Mouse (Mus musculus) neural tube, embryonic 11.5 days (tissue): Measurements from ENCODE around the gene Spag17. TPM values are rescaled to one million over a fixed set of nuclear protein-coding genes. Genes with fewer than 3 reads are reported as not detected.
A peak's percentile ranks its signal among the peaks of the same experiment; 100 is the strongest.

Experiments
- ATAC-seq: fragments of 200-750 bp; cut with Nextera tagmentation; 2 replicates; pipeline ENCODE4 v1.8.0; 2017; ENCODE audit warnings: moderate number of reproducible peaks, mild to moderate bottlenecking, moderate TSS enrichment, moderate library complexity; ENCODE audit not compliant: insufficient read depth, low FRiP score, low TSS enrichment
- DNase-seq: peaks from one replicate; pipeline ENCODE4 v3.0.0-alpha.2; 2015; ENCODE audit warnings: low spot score
- H3K27ac ChIP-seq: fragments of 300-500 bp; sonication (generic); 2 replicates; pipeline ENCODE4 v1.5.1; 2014; ENCODE audit warnings: low read depth, mild to moderate bottlenecking, low read length
- H3K27me3 ChIP-seq: fragments of 300-500 bp; sonication (generic); 2 replicates; pipeline ENCODE4 v1.6.1; 2014; ENCODE audit warnings: mild to moderate bottlenecking, low read length, mixed read lengths; ENCODE audit not compliant: control insufficient read depth, insufficient read depth
- H3K36me3 ChIP-seq: fragments of 300-500 bp; sonication (generic); 2 replicates; pipeline ENCODE4 v1.6.1; 2014; ENCODE audit warnings: mild to moderate bottlenecking, low read length, moderate library complexity, mixed read lengths; ENCODE audit not compliant: control insufficient read depth, insufficient read depth
- H3K4me1 ChIP-seq: fragments of 300-500 bp; sonication (generic); 2 replicates; pipeline ENCODE4 v1.6.1; 2014; ENCODE audit warnings: low read length, mixed read lengths; ENCODE audit not compliant: control insufficient read depth, insufficient read depth
- H3K4me2 ChIP-seq: fragments of 300-500 bp; sonication (generic); 2 replicates; pipeline ENCODE4 v1.6.1; 2014; ENCODE audit warnings: low read depth, mild to moderate bottlenecking, moderate library complexity
- H3K4me3 ChIP-seq: fragments of 300-500 bp; sonication (generic); 2 replicates; pipeline ENCODE4 v1.5.1; 2014; ENCODE audit warnings: low read depth, low read length
- H3K9ac ChIP-seq: fragments of 300-500 bp; sonication (generic); 2 replicates; pipeline ENCODE4 v1.6.1; 2014; ENCODE audit warnings: mild to moderate bottlenecking, low read length
- H3K9me3 ChIP-seq: fragments of 300-500 bp; sonication (generic); 2 replicates; pipeline ENCODE4 v1.6.1; 2016; ENCODE audit warnings: low read length; ENCODE audit not compliant: control insufficient read depth
- WGBS: fragments of 180-500 bp; shearing (Covaris S2); extraction: QIAGEN DNeasy Blood & Tissue Kit; methylation state at CpG from one replicate; pipeline ENCODE4 v1.1.7; 2014; 5-methylcytosine and 5-hydroxymethylcytosine counted together
- polyA plus RNA-seq: library from polyadenylated mRNA; unstranded; fragments of >200 nt; fragmentation: Nextera tagmentation; extraction: Ambion mirVana; gene quantifications from 2 replicates; pipeline ENCODE4 v1.2.1, GENCODE M21; 2014

The Spag17 gene
- polyA plus RNA-seq, 1 experiment from 2014 or later = 0.17 TPM

DNA sequence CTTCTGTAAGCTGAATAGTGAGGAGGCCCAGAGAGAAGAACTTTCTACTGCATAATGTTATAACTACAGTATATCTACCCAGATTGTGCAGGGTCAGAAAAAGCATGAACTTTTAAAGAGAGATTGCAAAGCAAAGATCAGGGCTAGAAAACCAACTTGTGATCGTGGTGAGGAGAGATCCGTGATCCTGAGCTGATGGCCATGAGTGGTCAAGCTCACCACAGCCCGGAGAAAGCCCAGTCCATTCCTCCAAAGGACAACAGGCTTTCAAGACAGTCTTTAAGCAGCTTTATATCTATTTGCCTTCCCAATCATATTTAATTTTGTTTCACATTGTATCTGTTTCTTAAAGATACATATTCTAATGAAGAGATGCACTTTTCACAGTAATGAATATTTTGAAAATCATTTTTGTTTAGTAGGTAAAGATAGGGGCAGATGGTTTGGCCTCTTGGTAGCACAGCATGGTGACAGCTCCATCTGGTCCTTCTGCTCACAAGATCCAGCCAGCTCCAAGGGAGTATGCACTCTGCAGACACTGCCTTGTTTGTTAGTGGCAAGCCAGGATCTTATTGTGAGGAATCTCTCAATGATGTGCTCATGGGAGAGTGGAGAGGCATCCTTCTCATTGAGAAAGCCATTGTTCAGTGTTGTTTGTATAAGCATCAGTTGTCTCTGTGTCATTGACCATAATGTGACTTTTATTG, 217.3 kb downstream of the Spag17 start:
- WGBS = 94% methylated on average over 3 of the region's 3 CpGs
- no peak for ATAC-seq
- Histone ChIP-seq H3K27ac (no peak overlapping the region), H3K9ac (no peak overlapping the region), H3K9me3 (no peaks in the 10 kb centered on the region), H3K4me2 (no peak overlapping the region), H3K36me3 (no peaks in the 10 kb centered on the region), H3K4me3 (no peak overlapping the region), H3K27me3 (no peaks in the 10 kb centered on the region), H3K4me1 (no peaks in the 10 kb centered on the region)
- no peak for DNase-seq

DNA sequence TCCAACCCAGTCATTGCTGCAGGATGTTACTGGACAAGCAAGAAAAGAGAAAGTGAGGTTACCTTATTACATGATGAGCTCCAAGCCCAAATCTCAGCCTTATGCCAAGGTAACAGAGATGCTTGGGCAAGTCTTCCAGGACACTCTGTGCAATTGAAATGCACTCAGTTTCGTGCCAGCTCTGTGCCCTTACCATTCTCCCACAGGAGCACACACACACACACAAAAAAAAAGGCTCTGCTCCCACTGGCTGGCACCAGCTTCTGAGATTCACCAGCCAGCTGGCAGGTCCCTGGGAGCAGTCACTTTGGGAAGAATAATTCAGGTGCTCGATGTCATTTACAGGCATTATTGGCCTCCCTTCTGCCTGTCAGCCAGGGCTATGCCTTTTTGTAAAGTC, 221.5 kb downstream of the Spag17 start:
- no peaks in the 10 kb centered on the region for H3K27me3 ChIP-seq
- H3K4me2 ChIP-seq = no peak overlapping the region
- no peak overlapping the region for H3K4me3 ChIP-seq
- no peak overlapping the region for H3K27ac ChIP-seq
- WGBS = 92% methylated on average over 2 of the region's 2 CpGs
- no peaks in the 10 kb centered on the region for H3K9me3 ChIP-seq
- H3K9ac ChIP-seq = no peak overlapping the region
- no peaks in the 10 kb centered on the region for H3K36me3 ChIP-seq
- no peak for DNase-seq
- H3K4me1 ChIP-seq = no peaks in the 10 kb centered on the region
- ATAC-seq = no peak

DNA sequence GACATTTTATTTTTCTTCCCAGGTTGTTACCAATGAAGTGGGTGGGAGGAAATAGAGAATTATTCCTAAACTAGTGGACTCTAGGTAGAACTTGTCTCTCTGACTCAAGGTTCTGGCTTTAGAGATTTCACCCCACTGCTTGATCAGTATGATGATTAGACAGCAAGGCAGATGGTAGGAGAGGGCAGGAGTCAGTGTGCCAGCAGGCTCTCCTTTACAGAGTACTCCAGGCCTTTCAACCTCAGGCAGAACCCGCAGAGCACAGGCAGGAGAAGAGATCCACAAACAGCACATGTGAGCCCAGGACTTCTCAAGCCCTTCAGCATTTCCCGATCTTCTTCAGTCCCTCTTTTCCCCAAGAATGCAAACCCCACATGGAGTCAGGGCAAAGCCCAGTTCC, 233.5 kb downstream of the Spag17 start:
- Histone ChIP-seq H3K27ac (no peak overlapping the region), H3K9me3 (no peaks in the 10 kb centered on the region), H3K4me1 (no peaks in the 10 kb centered on the region), H3K36me3 (no peaks in the 10 kb centered on the region), H3K4me2 (no peak overlapping the region), H3K27me3 (no peaks in the 10 kb centered on the region), H3K4me3 (no peak overlapping the region), H3K9ac (no peak overlapping the region)
- 81% methylated on average over 2 of the region's 2 CpGs for WGBS
- DNase-seq (no peak), ATAC-seq (no peak)

DNA sequence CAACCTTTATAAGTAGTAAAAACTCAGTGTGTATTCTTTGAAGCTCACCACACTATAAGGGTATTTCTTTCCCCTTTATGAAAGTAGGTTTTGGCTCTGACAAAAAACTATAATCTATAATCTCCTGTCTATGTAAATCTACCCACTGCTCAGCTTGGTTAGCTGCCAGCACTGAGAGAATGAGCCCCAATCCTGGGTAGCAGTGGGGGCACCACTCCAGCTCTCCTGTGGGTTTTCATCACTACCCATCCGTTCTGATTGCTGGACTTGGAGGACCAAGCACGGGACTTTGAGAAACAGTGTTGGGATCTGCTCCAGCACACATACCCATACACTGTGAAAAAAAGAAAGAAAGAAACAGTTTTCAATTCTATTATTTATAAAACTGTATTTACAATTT, 236.8 kb downstream of the Spag17 start:
- Histone ChIP-seq H3K27ac (no peak overlapping the region), H3K27me3 (no peaks in the 10 kb centered on the region), H3K9me3 (no peaks in the 10 kb centered on the region), H3K4me1 (no peaks in the 10 kb centered on the region), H3K4me2 (no peak overlapping the region), H3K36me3 (no peaks in the 10 kb centered on the region), H3K4me3 (no peak overlapping the region), H3K9ac (no peak overlapping the region)
- ATAC-seq (no peak), DNase-seq (no peak)
- 82% methylated on average over 2 of the region's 2 CpGs for WGBS

DNA sequence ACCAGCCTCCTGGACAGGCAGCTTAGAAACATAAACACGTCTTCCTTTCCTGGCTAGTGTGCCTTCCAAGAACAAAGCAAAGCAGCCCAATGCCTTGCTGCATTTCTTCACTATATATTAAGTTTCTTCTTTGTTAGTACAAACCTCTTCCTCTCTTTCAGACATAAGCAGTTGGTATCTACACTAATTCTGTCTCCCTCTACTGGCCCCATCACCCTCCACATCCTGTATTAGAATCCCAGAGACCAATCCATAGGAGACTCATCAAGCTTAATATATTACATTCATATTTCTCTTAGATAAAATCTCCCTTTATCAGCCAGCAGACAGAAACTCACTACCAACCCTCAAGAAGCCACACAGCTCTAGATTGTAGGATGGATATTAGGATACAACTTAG, 237.2 kb downstream of the Spag17 start:
- H3K27me3 ChIP-seq = no peaks in the 10 kb centered on the region
- no peak overlapping the region for H3K4me3 ChIP-seq
- H3K9ac ChIP-seq = no peak overlapping the region
- H3K36me3 ChIP-seq = no peaks in the 10 kb centered on the region
- no peak for ATAC-seq
- H3K4me2 ChIP-seq = no peak overlapping the region
- no peak overlapping the region for H3K27ac ChIP-seq
- H3K4me1 ChIP-seq = no peaks in the 10 kb centered on the region
- H3K9me3 ChIP-seq = no peaks in the 10 kb centered on the region
- no peak for DNase-seq
- 82% methylated on average over 1 of the region's 1 CpGs for WGBS

DNA sequence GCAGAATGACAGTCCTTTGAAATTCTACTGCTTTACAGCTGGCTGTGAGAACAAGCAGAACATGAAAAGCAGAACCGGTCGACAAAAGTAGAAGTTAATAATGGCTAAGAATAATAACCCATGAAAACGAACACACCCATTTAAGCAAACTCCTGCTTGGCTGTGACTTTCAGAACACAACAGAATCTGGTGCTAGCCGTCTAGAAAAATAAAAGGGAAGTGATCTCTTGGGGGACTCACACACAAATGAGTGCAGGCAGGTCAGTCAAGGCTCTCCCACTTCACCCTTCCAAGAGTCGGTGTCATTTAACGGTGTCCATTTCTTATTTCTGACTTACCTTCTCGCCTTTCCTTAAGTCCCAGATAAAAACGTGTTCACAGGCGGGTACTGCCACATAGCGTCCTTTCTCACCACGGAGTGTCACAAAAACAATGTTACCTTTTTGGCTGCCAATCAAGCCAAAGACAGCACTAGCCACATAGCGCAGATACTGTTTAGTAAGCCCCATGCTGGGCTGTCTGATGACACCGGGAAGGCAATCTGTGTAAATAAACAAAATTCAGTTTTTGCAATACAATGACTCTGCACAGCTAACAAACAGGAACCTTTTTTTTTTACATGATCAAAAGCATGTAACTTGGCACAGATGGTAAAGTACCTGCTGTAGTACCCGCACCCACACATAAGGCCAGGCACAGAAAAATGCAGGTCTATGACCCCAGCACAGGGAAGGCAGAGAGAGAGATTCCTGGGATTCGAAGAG, 275.7 kb downstream of the Spag17 start:
- WGBS = 89% methylated on average over 15 of the region's 15 CpGs
- DNase-seq (no peak), ATAC-seq (no peak)
- Histone ChIP-seq H3K27ac (no peak overlapping the region), H3K36me3 (peaks cover 5% of the 10 kb centered on the region), H3K4me2 (peak overlapping the region; percentile 71; the same call in 1 of the 2 replicates), H3K9ac (no peak overlapping the region), H3K27me3 (no peaks in the 10 kb centered on the region), H3K4me3 (peak overlapping the region; percentile 76; the same call in 1 of the 2 replicates), H3K4me1 (peaks cover 3% of the 10 kb centered on the region; the same call in 1 of the 2 replicates), H3K9me3 (no peaks in the 10 kb centered on the region)

DNA sequence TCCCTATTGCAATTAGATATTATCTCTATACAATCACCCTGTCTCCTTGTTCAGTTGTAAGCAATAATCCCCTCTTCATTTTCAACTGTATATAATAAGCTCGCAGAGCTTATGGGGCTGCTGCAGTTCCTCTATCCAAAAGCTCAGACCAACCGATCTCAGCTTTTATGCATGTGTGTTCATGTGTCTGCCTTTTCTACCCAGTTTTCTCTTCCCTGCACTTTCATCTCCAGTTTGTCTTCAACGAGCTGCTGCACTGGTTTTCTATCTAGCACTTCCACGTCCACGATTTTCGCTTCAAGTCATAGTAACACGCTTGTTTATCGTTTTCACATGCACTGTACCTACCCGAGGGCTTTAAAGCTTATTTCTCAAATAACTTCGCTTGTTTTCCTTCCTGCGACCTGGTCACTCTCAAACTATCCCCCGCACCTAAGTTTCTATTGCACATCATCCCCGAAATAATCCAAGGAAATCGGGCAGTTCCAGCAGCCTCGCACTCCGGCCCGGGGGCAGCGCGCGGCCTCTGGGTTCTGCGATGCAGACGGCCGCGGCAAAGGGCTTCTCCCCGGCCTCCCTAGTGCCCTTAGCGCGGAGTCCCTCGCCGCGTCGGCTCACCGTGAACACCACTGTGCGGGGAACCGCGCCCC, 276.6 kb downstream of the Spag17 start:
- DNase-seq (no peak), ATAC-seq (no peak)
- no peaks in the 10 kb centered on the region for H3K27me3 ChIP-seq
- peak overlapping the region; percentile 76 for H3K4me3 ChIP-seq
- no peaks in the 10 kb centered on the region for H3K9me3 ChIP-seq
- H3K9ac ChIP-seq = peak overlapping the region; percentile 75
- H3K36me3 ChIP-seq = peaks cover 5% of the 10 kb centered on the region
- H3K4me2 ChIP-seq = peak overlapping the region; percentile 71
- H3K27ac ChIP-seq = no peak overlapping the region
- WGBS = 2% methylated on average over 35 of the region's 35 CpGs
- peaks cover 3% of the 10 kb centered on the region; the same call in 1 of the 2 replicates for H3K4me1 ChIP-seq

DNA sequence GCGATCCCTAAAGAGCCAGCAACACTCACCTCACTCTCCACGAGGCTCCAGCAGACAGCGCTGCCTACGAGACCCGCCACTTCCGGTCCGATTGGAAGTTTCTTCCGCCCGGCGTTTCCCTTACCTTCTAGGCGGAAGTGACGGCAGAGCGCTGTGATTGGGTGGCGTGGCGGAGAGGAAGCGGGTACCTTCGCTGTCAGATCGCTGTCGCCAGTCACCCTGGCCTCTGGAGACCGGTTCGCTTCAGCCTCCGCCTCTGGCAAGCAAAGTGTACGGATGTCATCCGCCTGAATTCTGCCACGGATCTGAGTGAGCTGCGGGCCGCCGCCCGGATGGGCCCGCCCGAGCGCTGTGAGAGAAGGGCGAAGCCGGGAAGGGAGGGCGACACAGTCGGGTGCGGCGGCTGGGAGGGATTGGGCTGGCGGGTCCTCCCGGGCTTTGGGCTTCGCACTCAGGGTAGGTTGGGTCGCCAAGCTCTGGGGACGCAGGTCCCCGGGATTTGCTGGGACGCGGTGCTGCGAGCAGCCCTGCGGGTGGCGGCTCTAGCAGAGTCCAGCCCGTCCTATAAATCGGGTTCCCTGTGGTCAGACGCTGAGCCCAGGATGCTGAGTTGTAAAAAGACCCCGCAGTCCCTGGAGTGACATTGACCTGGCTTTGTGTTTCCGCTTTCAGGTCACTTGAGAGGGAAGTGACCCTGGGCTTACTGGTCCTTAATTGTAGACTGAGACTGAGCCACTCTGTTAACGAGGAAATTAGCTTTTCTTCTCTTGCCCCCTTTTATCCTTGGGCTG, 277.3 kb downstream of the Spag17 start, which contains the start of the genes Gdap2 and Wdr3:
Gene Gdap2 (plus strand): TSS at position 67 of the 791 bp plus-strand sequence.
Gene Wdr3 (minus strand): TSS at position 93 of the 791 bp plus-strand sequence.
- Histone ChIP-seq H3K36me3 (peaks cover 5% of the 10 kb centered on the region), H3K4me2 (peak within 1 kb of the TSS; percentile 71), H3K27me3 (no peaks in the 10 kb centered on the region), H3K4me3 (peak within 1 kb of the TSS; percentile 76), H3K27ac (peak within 1 kb of the TSS; percentile 75), H3K9ac (peak within 1 kb of the TSS; percentile 75), H3K9me3 (no peaks in the 10 kb centered on the region), H3K4me1 (peaks cover 3% of the 10 kb centered on the region; the same call in 1 of the 2 replicates)
- under 1% methylated on average over 54 of the region's 55 CpGs for WGBS
- peak; percentile 99 for ATAC-seq
- peak; percentile 94 for DNase-seq
